Mouse (Mus musculus): ENCODE results near the gene Lsamp. TPM values are rescaled to one million over a fixed set of nuclear protein-coding genes. Genes with fewer than 3 reads are reported as not detected.

Lsamp gene
- total and polyA plus RNA-seq, 3 experiments: 0.97 to 2.3 (median 1.1) TPM

DNA sequence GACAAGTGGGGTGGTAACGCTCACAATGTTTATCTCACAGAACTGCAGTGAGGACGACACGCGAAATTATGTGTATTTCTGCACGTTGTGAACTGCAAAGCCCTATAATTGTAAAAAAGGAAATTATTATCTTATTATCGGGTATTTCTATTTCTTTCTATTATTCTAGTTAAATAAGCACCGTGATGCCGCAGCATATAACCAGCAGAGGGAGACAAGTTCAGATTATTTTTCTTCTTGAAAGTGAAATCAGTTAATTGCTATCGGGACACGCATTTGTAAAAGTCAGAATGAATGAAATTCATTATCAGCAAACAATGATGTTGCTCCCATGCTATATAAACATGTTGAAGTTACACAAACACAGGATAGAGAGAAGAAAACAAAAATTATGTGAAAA is 1540.1 kb downstream of the Lsamp start:
- H3K4me3 ChIP-seq: no peak overlapping the region
- no peaks in the 10 kb centered on the region for H3K79me2 ChIP-seq (replicated peaks; ENCODE audit: control insufficient read depth, insufficient read depth, low read length)
- DNase-seq: no peak
- H3K27ac ChIP-seq: no peak overlapping the region
- no peaks in the 10 kb centered on the region for H3K36me3 ChIP-seq (ENCODE audit: control insufficient read depth, insufficient read depth, low read length)
- no peak overlapping the region for H3K9ac ChIP-seq (ENCODE audit: low read depth, low read length)
- peak; percentile 57 for TF ChIP-seq CTCF (IDR thresholded peaks at IDR 0.05)
- TF ChIP-seq EP300 (IDR thresholded peaks at IDR 0.05; ENCODE audit: insufficient read depth, low read depth, low read length): no peak
- H3K4me1 ChIP-seq (ENCODE audit: control insufficient read depth, insufficient read depth, low read length): no peaks in the 10 kb centered on the region
- intact Hi-C loops (cut with DNase I): loop anchor here (5.0 kb wide), 1 partner anchor 313 kb away; no protein-coding TSS in a partner anchor
- no peaks in the 10 kb centered on the region for H3K27me3 ChIP-seq (ENCODE audit: control insufficient read depth, insufficient read depth, low read length)
- WGBS: 40% methylated on average over 10 of the region's 10 CpGs

DNA sequence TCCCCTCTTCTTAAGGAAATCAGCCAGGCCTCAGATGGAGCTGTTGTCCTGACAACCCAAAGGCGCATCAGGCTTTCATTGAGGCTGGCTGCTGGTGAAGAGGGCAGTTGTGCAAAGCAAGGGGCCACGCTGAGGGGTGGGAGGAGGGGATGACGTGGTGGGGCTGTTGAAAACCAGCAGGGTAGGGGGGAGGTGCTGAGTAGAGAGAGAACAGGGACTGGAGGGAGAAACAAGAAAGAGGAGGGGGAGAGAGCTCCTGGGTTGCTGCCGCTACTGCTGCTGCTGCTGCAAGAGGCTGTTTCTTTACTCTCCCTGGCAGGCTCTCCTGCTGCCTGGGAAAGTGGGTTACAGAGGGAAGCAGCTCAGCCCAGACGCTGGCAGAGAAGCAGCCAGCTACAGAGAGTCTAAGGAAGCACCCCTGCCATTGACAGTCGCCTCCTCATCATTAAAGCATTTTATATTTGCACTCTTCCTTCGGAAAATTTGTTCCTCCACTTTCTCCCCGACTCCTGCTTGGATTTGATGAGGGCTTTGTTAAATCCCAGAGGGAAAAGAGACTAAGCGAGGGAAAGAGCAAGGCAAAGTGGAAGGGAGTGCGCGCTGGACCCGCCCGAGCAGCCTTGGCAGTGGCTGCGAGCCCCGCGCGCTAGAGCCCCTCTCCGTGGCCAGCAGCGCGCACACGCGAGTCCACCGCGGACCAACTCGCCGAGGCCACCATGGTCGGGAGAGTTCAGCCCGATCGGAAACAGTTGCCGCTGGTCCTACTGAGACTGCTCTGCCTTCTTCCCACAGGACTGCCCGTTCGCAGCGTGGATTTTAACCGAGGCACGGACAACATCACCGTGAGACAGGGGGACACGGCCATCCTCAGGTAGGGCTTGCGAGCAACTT is 1548.7 kb downstream of the Lsamp start:
- Histone ChIP-seq H3K4me3 (peak overlapping the region; percentile 39; the same call in 1 of the 2 replicates), H3K27me3 (ENCODE audit: control insufficient read depth, insufficient read depth, low read length) (peaks cover 4% of the 10 kb centered on the region), H3K4me1 (ENCODE audit: control insufficient read depth, insufficient read depth, low read length) (no peaks in the 10 kb centered on the region), H3K79me2 (replicated peaks; ENCODE audit: control insufficient read depth, insufficient read depth, low read length) (no peaks in the 10 kb centered on the region), H3K36me3 (ENCODE audit: control insufficient read depth, insufficient read depth, low read length) (no peaks in the 10 kb centered on the region), H3K9ac (ENCODE audit: low read depth, low read length) (peak overlapping the region; percentile 70), H3K27ac (no peak overlapping the region; the same call in 1 of the 2 replicates)
- 2% methylated on average over 38 of the region's 38 CpGs for WGBS
- TF ChIP-seq EP300 (IDR thresholded peaks at IDR 0.05; ENCODE audit: insufficient read depth, low read depth, low read length): no peak
- no peak for TF ChIP-seq CTCF (IDR thresholded peaks at IDR 0.05)
- no peak for TF ChIP-seq POLR2A (IDR thresholded peaks at IDR 0.05; ENCODE audit: insufficient read depth, low read depth, low read length)
- intact Hi-C loops (cut with DNase I): no loop called here
- peak; percentile 14 to 38 for DNase-seq

DNA sequence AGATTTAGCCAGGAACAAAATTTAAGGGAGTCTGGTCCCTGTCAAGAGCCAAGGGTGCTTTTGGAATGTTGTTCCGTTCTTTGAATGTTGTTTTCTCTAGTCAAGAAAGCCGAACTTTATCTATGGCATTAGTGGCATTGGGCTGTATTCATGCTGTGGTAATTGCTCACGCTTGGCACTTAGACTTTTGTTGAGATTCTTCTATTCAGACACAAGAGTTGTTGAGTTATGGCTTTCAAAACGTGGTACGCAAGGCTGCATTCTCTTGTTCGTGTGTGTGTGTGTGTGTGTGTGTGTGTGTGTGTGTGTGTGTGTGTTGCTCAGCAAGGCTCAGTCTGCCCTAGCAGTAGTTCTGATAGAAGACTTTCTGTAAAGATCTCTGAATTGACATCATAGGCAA is 1549.5 kb downstream of the Lsamp start:
- intact Hi-C loops (cut with DNase I): no loop called here
- no peak for TF ChIP-seq EP300 (IDR thresholded peaks at IDR 0.05; ENCODE audit: insufficient read depth, low read depth, low read length)
- TF ChIP-seq POLR2A (IDR thresholded peaks at IDR 0.05; ENCODE audit: insufficient read depth, low read depth, low read length): no peak
- TF ChIP-seq CTCF (IDR thresholded peaks at IDR 0.05): no peak
- H3K9ac ChIP-seq (ENCODE audit: low read depth, low read length): no peak overlapping the region; the same call in 1 of the 2 replicates
- H3K4me1 ChIP-seq (ENCODE audit: control insufficient read depth, insufficient read depth, low read length): no peaks in the 10 kb centered on the region
- no peak overlapping the region for H3K27ac ChIP-seq
- no peaks in the 10 kb centered on the region for H3K36me3 ChIP-seq (ENCODE audit: control insufficient read depth, insufficient read depth, low read length)
- no peak for DNase-seq
- H3K79me2 ChIP-seq (replicated peaks; ENCODE audit: control insufficient read depth, insufficient read depth, low read length): no peaks in the 10 kb centered on the region
- H3K27me3 ChIP-seq (ENCODE audit: control insufficient read depth, insufficient read depth, low read length): peaks cover 4% of the 10 kb centered on the region
- 17% methylated on average over 6 of the region's 6 CpGs for WGBS
- H3K4me3 ChIP-seq: no peak overlapping the region

DNA sequence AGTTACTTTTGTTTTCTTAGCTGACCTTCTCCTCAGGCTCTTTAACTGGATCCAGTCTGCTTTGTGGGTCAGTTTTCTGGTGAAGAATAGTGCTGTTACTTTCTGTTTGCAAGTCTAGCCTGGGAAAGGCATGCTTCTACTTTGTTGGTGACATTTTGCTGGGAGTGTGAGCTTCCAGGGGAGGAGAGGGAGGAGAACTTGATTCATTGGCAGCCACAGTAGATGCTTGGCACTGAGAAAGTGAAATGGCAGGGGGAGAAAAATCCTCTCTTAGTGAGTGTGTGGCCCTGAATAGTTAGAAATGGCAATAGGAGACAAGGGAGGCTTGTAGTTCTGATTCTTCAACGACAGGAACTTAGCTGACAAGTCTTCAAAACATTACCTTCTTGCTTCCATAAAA is 1551.6 kb downstream of the Lsamp start:
- Histone ChIP-seq H3K27me3 (ENCODE audit: control insufficient read depth, insufficient read depth, low read length) (peaks cover 4% of the 10 kb centered on the region), H3K4me3 (no peak overlapping the region), H3K27ac (no peak overlapping the region), H3K4me1 (ENCODE audit: control insufficient read depth, insufficient read depth, low read length) (no peaks in the 10 kb centered on the region), H3K36me3 (ENCODE audit: control insufficient read depth, insufficient read depth, low read length) (no peaks in the 10 kb centered on the region), H3K9ac (ENCODE audit: low read depth, low read length) (no peak overlapping the region), H3K79me2 (replicated peaks; ENCODE audit: control insufficient read depth, insufficient read depth, low read length) (no peaks in the 10 kb centered on the region)
- TF ChIP-seq POLR2A (IDR thresholded peaks at IDR 0.05; ENCODE audit: insufficient read depth, low read depth, low read length) (no peak), EP300 (IDR thresholded peaks at IDR 0.05; ENCODE audit: insufficient read depth, low read depth, low read length) (no peak), CTCF (IDR thresholded peaks at IDR 0.05) (no peak)
- WGBS: 70% methylated on average over 1 of the region's 1 CpGs
- DNase-seq: no peak
- intact Hi-C loops (cut with DNase I): no loop called here

DNA sequence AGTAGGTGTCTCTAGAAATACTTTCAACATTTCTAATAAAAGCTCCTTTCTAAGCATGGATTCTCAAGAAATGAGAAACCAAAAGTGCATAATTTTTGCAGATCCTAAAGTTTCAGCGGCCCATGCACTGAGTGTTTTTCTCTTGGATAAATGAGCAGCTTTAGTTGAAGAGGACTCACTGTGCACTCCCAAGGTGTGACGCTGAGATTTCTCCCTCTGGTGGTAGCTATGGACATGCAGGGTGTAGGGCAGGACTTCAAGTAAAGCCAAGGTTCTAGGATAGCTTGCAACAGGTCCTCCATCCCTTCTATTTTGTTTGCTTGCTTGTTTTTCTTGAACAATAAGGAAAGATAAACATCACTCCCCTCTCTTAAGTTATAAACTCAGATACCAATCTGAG is 1558.5 kb downstream of the Lsamp start:
- Histone ChIP-seq H3K9ac (ENCODE audit: low read depth, low read length) (no peak overlapping the region), H3K79me2 (replicated peaks; ENCODE audit: control insufficient read depth, insufficient read depth, low read length) (no peaks in the 10 kb centered on the region), H3K27ac (no peak overlapping the region), H3K36me3 (ENCODE audit: control insufficient read depth, insufficient read depth, low read length) (no peaks in the 10 kb centered on the region), H3K4me1 (ENCODE audit: control insufficient read depth, insufficient read depth, low read length) (no peaks in the 10 kb centered on the region), H3K27me3 (ENCODE audit: control insufficient read depth, insufficient read depth, low read length) (no peaks in the 10 kb centered on the region), H3K4me3 (no peak overlapping the region)
- intact Hi-C loops (cut with DNase I): no loop called here
- TF ChIP-seq POLR2A (IDR thresholded peaks at IDR 0.05; ENCODE audit: insufficient read depth, low read depth, low read length) (no peak), CTCF (IDR thresholded peaks at IDR 0.05) (peak; percentile 29)
- 45% methylated on average over 2 of the region's 2 CpGs for WGBS
- DNase-seq: no peak

DNA sequence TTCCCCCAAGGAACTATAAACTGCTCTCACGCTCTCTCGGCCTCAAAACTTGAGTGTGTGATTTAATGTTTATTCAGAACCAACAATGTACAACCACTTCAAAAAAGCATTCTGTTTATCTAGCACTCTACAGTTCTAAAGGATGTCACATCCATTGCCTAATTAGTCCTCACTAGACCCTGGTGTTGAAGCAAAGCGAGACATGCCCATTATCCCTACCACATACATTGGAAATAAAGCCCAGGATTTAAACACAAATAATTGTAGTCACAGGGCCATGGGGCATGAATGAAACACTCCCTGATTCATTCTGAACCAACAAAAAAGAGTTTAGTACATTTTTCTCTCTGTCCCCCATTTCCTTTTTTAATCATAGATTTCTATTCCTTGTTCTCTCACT is 1567.0 kb downstream of the Lsamp start:
- no peak for DNase-seq
- H3K9ac ChIP-seq (ENCODE audit: low read depth, low read length): no peak overlapping the region
- H3K27me3 ChIP-seq (ENCODE audit: control insufficient read depth, insufficient read depth, low read length): no peaks in the 10 kb centered on the region
- H3K4me3 ChIP-seq: no peak overlapping the region
- H3K4me1 ChIP-seq (ENCODE audit: control insufficient read depth, insufficient read depth, low read length): no peaks in the 10 kb centered on the region
- H3K79me2 ChIP-seq (replicated peaks; ENCODE audit: control insufficient read depth, insufficient read depth, low read length): no peaks in the 10 kb centered on the region
- WGBS: 87% methylated on average over 3 of the region's 3 CpGs
- no peaks in the 10 kb centered on the region for H3K36me3 ChIP-seq (ENCODE audit: control insufficient read depth, insufficient read depth, low read length)
- intact Hi-C loops (cut with DNase I): no loop called here
- TF ChIP-seq POLR2A (IDR thresholded peaks at IDR 0.05; ENCODE audit: insufficient read depth, low read depth, low read length): no peak
- no peak for TF ChIP-seq CTCF (IDR thresholded peaks at IDR 0.05)
- no peak for TF ChIP-seq EP300 (IDR thresholded peaks at IDR 0.05; ENCODE audit: insufficient read depth, low read depth, low read length)
- H3K27ac ChIP-seq: no peak overlapping the region
